Mouse (Mus musculus) ES-E14 (cell line): ENCODE measurements around the gene Nkain4. TPM values are rescaled to one million over a fixed set of nuclear protein-coding genes. Genes with fewer than 3 reads are reported as not detected.

Experiments
- DNase-seq: peaks from one replicate; pipeline ENCODE4 v3.0.0-alpha.2; 2013; ENCODE audit warnings: low read depth, low spot score
- H3K27ac ChIP-seq: 2 replicates; pipeline ENCODE4 v1.5.1; 2012; ENCODE audit warnings: low read depth, mild to moderate bottlenecking, low read length, moderate library complexity, mixed read lengths; ENCODE audit not compliant: poor library complexity, insufficient read depth, severe bottlenecking
- H3K36me3 ChIP-seq: 2 replicates; pipeline ENCODE4 v1.6.1; 2012; ENCODE audit warnings: mild to moderate bottlenecking, low read length, moderate library complexity, mixed read lengths; ENCODE audit not compliant: control insufficient read depth, poor library complexity, insufficient read depth, severe bottlenecking
- H3K4me1 ChIP-seq, 2 experiments: fragments of 150-350 bp in 1 of 2; sonication (generic) in 1 of 2; 2 replicates each; pipeline ENCODE4 v1.6.1; 2012; ENCODE audit warnings: low read length in 2 of 2, mild to moderate bottlenecking in 1 of 2, mixed read lengths in 1 of 2; ENCODE audit not compliant: control insufficient read depth in 2 of 2, insufficient read depth in 2 of 2, poor library complexity in 1 of 2
- H3K4me3 ChIP-seq, 2 experiments: fragments of 150-350 bp in 1 of 2; sonication (generic) in 1 of 2; 2 replicates each; pipeline ENCODE4 v1.5.1; 2012; ENCODE audit warnings: low read length in 2 of 2, low read depth in 1 of 2, mild to moderate bottlenecking in 1 of 2, mixed read lengths in 1 of 2; ENCODE audit not compliant: insufficient read depth in 1 of 2, poor library complexity in 1 of 2, severe bottlenecking in 1 of 2
- H3K9ac ChIP-seq: 2 replicates; pipeline ENCODE4 v1.6.1; 2012; ENCODE audit warnings: low read depth, mild to moderate bottlenecking, low read length, mixed read lengths; ENCODE audit not compliant: poor library complexity, insufficient read depth, severe bottlenecking
- H3K9me3 ChIP-seq: fragments of 150-350 bp; sonication (generic); 2 replicates; pipeline ENCODE4 v1.6.1; 2012; ENCODE audit warnings: low read depth, mild to moderate bottlenecking, low read length; ENCODE audit not compliant: control insufficient read depth, insufficient read depth
- CHD2 ChIP-seq: IDR thresholded peaks from 2 replicates; pipeline ENCODE4 v1.6.1; 2014; ENCODE audit warnings: mild to moderate bottlenecking, low read depth, low read length, inconsistent platforms
- HCFC1 ChIP-seq: IDR thresholded peaks from 2 replicates; pipeline ENCODE4 v1.6.1; 2012; ENCODE audit warnings: low read length, inconsistent platforms, borderline replicate concordance; ENCODE audit not compliant: insufficient read depth
- MAFK ChIP-seq: IDR thresholded peaks from 2 replicates; pipeline ENCODE4 v1.6.1; 2014; ENCODE audit warnings: mild to moderate bottlenecking, low read depth, low read length, inconsistent platforms; ENCODE audit not compliant: insufficient read depth
- ZC3H11A ChIP-seq: IDR thresholded peaks from 2 replicates; pipeline ENCODE4 v1.6.1; 2012; ENCODE audit warnings: low read depth, mild to moderate bottlenecking, inconsistent platforms, low read length, borderline replicate concordance
- ZNF384 ChIP-seq: IDR thresholded peaks from 2 replicates; pipeline ENCODE4 v1.6.1; 2012; ENCODE audit warnings: low read depth, low read length, inconsistent platforms
- in situ Hi-C, 2 experiments: fragments of 600-800 bp; cut with MboI; formaldehyde crosslinking; loops; one replicate each; pipeline ENCODE4 v1.15.1; 2025; ENCODE audit warnings: low sequenced_read_pairs in 2 of 2, inconsistent platforms in 1 of 2; ENCODE audit not compliant: unreplicated experiment in 2 of 2
- total RNA-seq: library from RNA; depleted of rRNA; stranded (reverse); fragments of 300-350 nt; gene quantifications from 2 replicates; pipeline ENCODE4 v1.2.3, GENCODE M21; 2012

The Nkain4 gene
- total RNA-seq, 1 experiment = 7.8 TPM

DNA sequence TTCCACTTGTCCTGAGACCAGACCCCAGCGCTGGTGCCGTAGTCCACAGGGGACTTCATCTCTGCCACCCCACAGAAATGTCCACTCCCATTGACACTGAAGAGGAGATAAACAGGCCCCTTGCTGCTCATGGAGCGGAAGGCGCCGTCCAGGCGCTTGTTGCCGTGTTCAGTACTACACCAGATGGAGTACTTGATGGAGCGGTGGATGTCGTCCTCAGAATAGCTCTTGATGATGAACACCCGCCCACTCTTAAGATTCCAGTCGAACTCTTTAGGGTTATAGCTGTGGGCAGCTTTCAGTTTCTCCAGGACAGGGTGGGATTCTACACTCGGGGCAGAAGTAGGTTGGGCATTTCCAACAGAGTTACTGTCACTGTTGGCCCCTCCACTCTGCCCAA lies 43.6 kb downstream of the Nkain4 start:
- no peaks in the 10 kb centered on the region for H3K9me3 ChIP-seq
- no peak overlapping the region for H3K27ac ChIP-seq
- peaks cover 2 to 12% of the 10 kb centered on the region in 2 experiments; a peak in 2 of 4 replicates for H3K4me1 ChIP-seq
- no peak for DNase-seq
- peaks cover 40% of the 10 kb centered on the region for H3K36me3 ChIP-seq
- H3K9ac ChIP-seq = no peak overlapping the region
- in situ Hi-C loops = no loop called here
- TF ChIP-seq ZNF384 = no peak
- TF ChIP-seq HCFC1 = no peak
- TF ChIP-seq CHD2 = no peak
- no peak for TF ChIP-seq MAFK
- no peak for TF ChIP-seq ZC3H11A
- H3K4me3 ChIP-seq = no peak overlapping the region

DNA sequence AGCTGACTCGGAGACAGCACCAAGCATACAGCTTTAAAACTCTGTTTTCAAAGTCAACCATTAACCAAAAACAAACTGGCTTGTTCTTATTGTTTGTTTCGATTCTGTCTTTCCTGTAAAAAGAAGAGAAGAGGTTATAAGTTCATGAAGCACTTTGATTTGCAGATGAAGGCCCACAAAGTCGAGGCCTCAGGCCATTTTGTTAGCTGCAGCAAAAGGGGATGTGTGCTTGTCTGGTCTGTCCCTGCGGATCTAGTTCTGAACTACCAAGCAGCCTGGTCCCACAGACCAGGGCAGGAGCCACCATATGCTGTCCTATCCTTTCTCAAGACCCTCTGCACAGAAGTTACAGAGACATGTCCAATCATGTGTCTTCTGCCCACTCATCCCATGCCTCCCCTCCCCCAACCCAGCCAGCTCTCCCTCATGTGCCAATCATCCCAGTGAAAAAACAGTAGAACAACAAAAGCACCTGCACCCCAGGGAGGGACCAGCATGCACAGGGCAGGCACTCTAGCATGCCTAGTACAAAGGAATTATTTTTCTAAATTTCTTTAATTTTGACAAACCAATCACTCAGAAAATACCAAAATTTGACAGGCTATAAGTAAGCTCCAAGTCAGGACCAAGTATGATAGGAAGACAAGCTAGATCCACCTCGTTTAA lies 48.8 kb downstream of the Nkain4 start:
- H3K27ac ChIP-seq = 0 out of 2 replicates have a peak overlapping the region, but pooled peaks have one; percentile 1

DNA sequence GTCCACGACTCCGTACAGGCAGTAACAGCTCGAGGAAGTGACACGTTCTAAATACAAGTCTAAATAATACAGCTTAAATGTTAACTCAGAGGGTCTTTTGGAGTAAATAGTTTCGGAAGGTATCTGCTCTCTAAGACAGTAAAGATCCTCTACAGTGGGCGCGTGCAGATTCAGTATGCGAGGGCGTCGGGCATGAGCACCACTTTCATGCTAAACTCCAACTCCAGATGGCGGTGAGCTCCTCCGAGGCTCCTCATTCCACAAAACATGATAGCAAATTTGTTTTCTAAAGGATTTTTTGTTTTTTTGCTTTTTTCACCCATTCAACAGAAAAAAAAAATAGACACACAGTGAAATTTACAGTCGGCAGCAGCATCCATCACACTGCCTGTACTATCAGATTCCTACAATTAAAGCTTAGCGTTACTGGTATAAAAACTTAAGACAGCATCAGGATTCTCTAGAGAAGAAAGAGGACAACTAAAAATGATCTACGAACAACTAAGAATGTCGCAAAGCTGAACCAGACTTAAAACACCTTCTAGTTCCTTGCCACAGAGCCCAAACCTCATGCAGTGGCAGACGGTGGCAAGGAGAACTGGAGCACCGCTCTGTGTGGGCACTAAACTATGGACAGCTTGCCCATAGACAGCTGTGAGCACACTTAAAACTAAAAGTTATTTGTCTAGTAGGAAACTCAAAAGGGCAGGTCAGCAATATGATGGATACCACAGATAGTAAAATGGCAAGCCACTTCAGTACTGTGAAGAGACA lies 49.9 kb downstream of the Nkain4 start:
- Histone ChIP-seq H3K36me3 (peaks cover 10% of the 10 kb centered on the region), H3K9me3 (no peaks in the 10 kb centered on the region), H3K4me1 (peaks cover 2 to 7% of the 10 kb centered on the region in 2 experiments; a peak in 2 of 4 replicates), H3K4me3 (no peak overlapping the region), H3K27ac (no peak overlapping the region), H3K9ac (no peak overlapping the region)
- DNase-seq = no peak
- in situ Hi-C loops = no loop called here
- TF ChIP-seq CHD2 (no peak), HCFC1 (no peak), MAFK (no peak), ZC3H11A (no peak), ZNF384 (no peak)

More for the DNA sequence above, 48.8 kb downstream of the Nkain4 start:
- in situ Hi-C loops = no loop called here
- no peak for TF ChIP-seq MAFK
- TF ChIP-seq HCFC1 = no peak
- no peak for TF ChIP-seq CHD2
- no peak for TF ChIP-seq ZC3H11A
- TF ChIP-seq ZNF384 = no peak
- Histone ChIP-seq H3K4me1 (peaks cover 2 to 7% of the 10 kb centered on the region in 2 experiments; a peak in 2 of 4 replicates), H3K9ac (no peak overlapping the region), H3K4me3 (peak overlapping the region in 1 of 2 experiments; percentile 12; a peak in 1 of 4 replicates), H3K9me3 (no peaks in the 10 kb centered on the region), H3K36me3 (peaks cover 16% of the 10 kb centered on the region)
- DNase-seq = no peak

DNA sequence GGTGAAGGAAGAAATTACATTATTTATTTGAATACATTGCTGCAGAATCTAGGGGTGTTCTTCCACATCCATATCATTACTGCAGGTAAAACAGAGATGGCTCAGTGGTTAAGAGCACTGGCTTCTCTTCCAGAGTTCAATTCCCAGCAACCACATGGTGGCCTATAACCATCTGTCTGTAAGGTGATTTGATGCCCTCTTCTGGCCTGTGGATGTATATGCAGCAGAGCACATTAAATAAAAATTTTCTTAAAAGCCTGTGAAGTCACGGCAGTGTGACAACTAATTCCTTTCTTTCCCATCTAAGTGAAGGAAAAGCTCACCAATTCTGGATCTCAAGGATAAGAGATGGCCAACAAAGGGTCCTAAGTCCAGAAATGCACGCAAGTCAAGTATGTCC lies 52.4 kb downstream of the Nkain4 start:
- Histone ChIP-seq H3K4me1 (peaks cover 2 to 7% of the 10 kb centered on the region in 2 experiments; a peak in 2 of 4 replicates), H3K36me3 (peaks cover 7% of the 10 kb centered on the region), H3K9me3 (no peaks in the 10 kb centered on the region), H3K9ac (no peak overlapping the region), H3K27ac (no peak overlapping the region), H3K4me3 (no peak overlapping the region)
- in situ Hi-C loops = no loop called here
- TF ChIP-seq ZC3H11A (no peak), MAFK (no peak), HCFC1 (no peak), ZNF384 (no peak), CHD2 (no peak)
- no peak for DNase-seq
